Mouse (Mus musculus) lung, adult 2 months (tissue): ENCODE results near the gene Swt1. TPM values are rescaled to one million over a fixed set of nuclear protein-coding genes. Genes with fewer than 3 reads are reported as not detected.

Experiments used
- DNase-seq: peaks from one replicate; pipeline ENCODE4 v3.0.0; 2022
- H3K4me1 ChIP-seq: fragments of 200-500 bp; 2 replicates; pipeline ENCODE4 v1.6.1; 2011; ENCODE audit warnings: low read length; ENCODE audit not compliant: control insufficient read depth, insufficient read depth
- H3K4me3 ChIP-seq: fragments of 200-500 bp; replicated peaks from 2 replicates; pipeline ENCODE3; 2011; ENCODE audit warnings: low read depth, mild to moderate bottlenecking, control low read depth, low read length; ENCODE audit errors: extremely low read depth
- CTCF ChIP-seq: fragments of 200-500 bp; IDR thresholded peaks from 2 replicates; pipeline ENCODE4 v1.5.1; 2011; ENCODE audit warnings: mild to moderate bottlenecking, low read length, control low read depth; ENCODE audit not compliant: insufficient read depth
- POLR2A ChIP-seq: fragments of 200-500 bp; IDR thresholded peaks from 2 replicates; pipeline ENCODE4 v1.6.1; 2011; ENCODE audit warnings: low read depth, mild to moderate bottlenecking, control low read depth, low read length, borderline replicate concordance; ENCODE audit errors: extremely low read depth
- WGBS: fragments of 180-500 bp; shearing (Covaris S2); methylation state at CpG from one replicate; pipeline ENCODE4 v1.1.7; 2018; 5-methylcytosine and 5-hydroxymethylcytosine counted together
- polyA plus RNA-seq: library from polyadenylated mRNA; depleted of rRNA; stranded (reverse); fragments of >200 nt; gene quantifications from 2 replicates; pipeline ENCODE4 v1.2.3, GENCODE M21; 2012

Swt1 gene
- polyA plus RNA-seq, 1 experiment = 12.2 TPM

GRCm38 (mm10) chr1:151345109-151345862, 83.0 kb downstream of the Swt1 start:
- under 1% methylated on average over 55 of the region's 55 CpGs for WGBS
- Histone ChIP-seq H3K4me3 (peak overlapping the region; percentile 98), H3K4me1 (peaks cover 5% of the 10 kb centered on the region)
- peak; percentile 99 for DNase-seq
- TF ChIP-seq POLR2A (peak; percentile 56; the same call in 1 of the 2 replicates), CTCF (no peak)

- WGBS = under 1% methylated on average over 104 of the region's 104 CpGs
- H3K4me3 ChIP-seq = peak within 1 kb of the TSS; percentile 98
Measured at GRCm38 (mm10) chr1:151344283-151345108, 83.8 kb downstream of the Swt1 start, which contains the start of gene Ivns1abp. Ivns1abp (plus strand) TSS chr1:151344477.

GRCm38 (mm10) chr1:151343571-151344282, 84.5 kb downstream of the Swt1 start:
- DNase-seq = no peak
- WGBS = 2% methylated on average over 17 of the region's 17 CpGs
- H3K4me3 ChIP-seq = peak overlapping the region; percentile 95
- H3K4me1 ChIP-seq = peaks cover 12% of the 10 kb centered on the region
- TF ChIP-seq CTCF = no peak
- peak; percentile 80; the same call in 1 of the 2 replicates for TF ChIP-seq POLR2A

More at GRCm38 (mm10) chr1:151344283-151345108, 83.8 kb downstream of the Swt1 start, which contains the start of gene Ivns1abp:
- peaks cover 5% of the 10 kb centered on the region for H3K4me1 ChIP-seq
- DNase-seq = peak; percentile 96
- TF ChIP-seq CTCF (no peak), POLR2A (peak; percentile 24)

GRCm38 (mm10) chr1:151342968-151343367, 85.3 kb downstream of the Swt1 start:
- Histone ChIP-seq H3K4me3 (peak overlapping the region; percentile 14), H3K4me1 (peaks cover 14% of the 10 kb centered on the region)
- DNase-seq = peak; percentile 29
- WGBS = 7% methylated on average over 6 of the region's 6 CpGs
- TF ChIP-seq POLR2A (peak; percentile 11; the same call in 1 of the 2 replicates), CTCF (no peak)

GRCm38 (mm10) chr1:151342311-151342710, 85.9 kb downstream of the Swt1 start:
- Histone ChIP-seq H3K4me3 (no peak overlapping the region), H3K4me1 (peaks cover 14% of the 10 kb centered on the region)
- no peak for DNase-seq
- 69% methylated on average over 3 of the region's 3 CpGs for WGBS
- TF ChIP-seq CTCF (no peak), POLR2A (no peak)

GRCm38 (mm10) chr1:151341321-151342044, 86.8 kb downstream of the Swt1 start:
- H3K4me3 ChIP-seq = no peak overlapping the region
- TF ChIP-seq POLR2A (no peak), CTCF (no peak)
- WGBS = 53% methylated on average over 8 of the region's 8 CpGs
- peaks cover 11% of the 10 kb centered on the region for H3K4me1 ChIP-seq
- DNase-seq = no peak

- TF ChIP-seq CTCF (no peak), POLR2A (no peak)
- Histone ChIP-seq H3K4me3 (no peak overlapping the region), H3K4me1 (peaks cover 11% of the 10 kb centered on the region)
- no peak for DNase-seq
- 37% methylated on average over 2 of the region's 2 CpGs for WGBS
Measured at GRCm38 (mm10) chr1:151338941-151339340, 89.3 kb downstream of the Swt1 start.

GRCm38 (mm10) chr1:151338234-151338633, 90.0 kb downstream of the Swt1 start:
- DNase-seq = no peak
- Histone ChIP-seq H3K4me3 (no peak overlapping the region), H3K4me1 (peaks cover 9% of the 10 kb centered on the region)
- TF ChIP-seq POLR2A (no peak), CTCF (no peak)
